Mouse (Mus musculus) liver, embryonic 16.5 days (tissue): ENCODE results near the gene Unc45a. TPM values are rescaled to one million over a fixed set of nuclear protein-coding genes. Genes with fewer than 3 reads are reported as not detected.

Experiments used
- ATAC-seq: fragments of 200-750 bp; cut with Nextera tagmentation; 2 replicates; pipeline ENCODE4 v1.8.0; 2017; ENCODE audit warnings: low read depth, mild to moderate bottlenecking, moderate number of reproducible peaks, moderate library complexity
- H3K27ac ChIP-seq: fragments of 300-500 bp; sonication (generic); 2 replicates; pipeline ENCODE4 v1.5.1; 2014; ENCODE audit warnings: mild to moderate bottlenecking, low read length
- H3K27me3 ChIP-seq: fragments of 300-500 bp; sonication (generic); 2 replicates; pipeline ENCODE4 v1.6.1; 2014; ENCODE audit warnings: low read depth, low read length, mixed read lengths; ENCODE audit not compliant: control insufficient read depth, insufficient read depth
- H3K36me3 ChIP-seq: fragments of 300-500 bp; sonication (generic); 2 replicates; pipeline ENCODE4 v1.6.1; 2014; ENCODE audit warnings: mild to moderate bottlenecking; ENCODE audit not compliant: control insufficient read depth, insufficient read depth
- H3K4me1 ChIP-seq: fragments of 300-500 bp; sonication (generic); 2 replicates; pipeline ENCODE4 v1.6.1; 2014; ENCODE audit warnings: low read depth, low read length, mixed read lengths; ENCODE audit not compliant: control insufficient read depth
- H3K4me2 ChIP-seq: fragments of 300-500 bp; sonication (generic); 2 replicates; pipeline ENCODE4 v1.6.1; 2014; ENCODE audit warnings: low read depth, low read length, mixed read lengths
- H3K4me3 ChIP-seq: fragments of 300-500 bp; sonication (generic); 2 replicates; pipeline ENCODE4 v1.5.1; 2014; ENCODE audit warnings: low read depth, mild to moderate bottlenecking, low read length
- H3K9ac ChIP-seq: fragments of 300-500 bp; sonication (generic); 2 replicates; pipeline ENCODE4 v1.6.1; 2014; ENCODE audit warnings: low read depth, low read length
- H3K9me3 ChIP-seq: fragments of 300-500 bp; sonication (generic); replicated peaks from 2 replicates; pipeline ENCODE4 v1.6.1; 2016; ENCODE audit warnings: low read length; ENCODE audit not compliant: control insufficient read depth
- WGBS: fragments of 180-500 bp; shearing (Covaris S2); extraction: QIAGEN DNeasy Blood & Tissue Kit; methylation state at CpG from one replicate; pipeline ENCODE4 v1.1.7; 2014; ENCODE audit not compliant: insufficient replicate concordance; 5-methylcytosine and 5-hydroxymethylcytosine counted together
- polyA plus RNA-seq: library from polyadenylated mRNA; unstranded; fragments of >200 nt; fragmentation: Nextera tagmentation; extraction: Ambion mirVana; gene quantifications from 2 replicates; pipeline ENCODE4 v1.2.1, GENCODE M21; 2015

Unc45a gene
- polyA plus RNA-seq, 1 experiment from 2014 or later: 9.3 TPM

DNA sequence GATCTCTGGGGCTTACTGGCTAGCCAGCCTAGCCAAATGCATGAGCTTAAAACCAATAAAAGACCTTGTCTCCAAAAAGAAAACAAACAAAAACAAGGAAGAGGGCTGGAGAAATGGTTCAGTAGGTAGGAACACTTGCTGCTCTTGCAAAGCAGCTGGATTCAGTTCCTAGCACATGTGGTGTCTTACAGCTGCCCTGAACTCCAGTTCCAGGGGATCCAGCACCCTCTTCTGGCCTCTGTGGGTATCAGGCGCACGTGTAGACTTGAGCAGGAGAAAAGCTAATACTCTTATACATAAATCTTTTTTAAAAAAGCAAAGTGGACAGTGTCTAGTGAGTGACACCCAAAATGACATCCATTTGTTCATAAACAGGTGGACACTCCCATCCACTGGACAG, 39.3 kb downstream of the Unc45a start:
- Histone ChIP-seq H3K9ac (no peak overlapping the region), H3K4me2 (no peak overlapping the region), H3K36me3 (peaks cover 80% of the 10 kb centered on the region), H3K4me3 (no peak overlapping the region), H3K27me3 (no peaks in the 10 kb centered on the region; the same call in 1 of the 2 replicates), H3K27ac (no peak overlapping the region), H3K9me3 (no peaks in the 10 kb centered on the region), H3K4me1 (peaks cover 18% of the 10 kb centered on the region)
- ATAC-seq: no peak
- 81% methylated on average over 2 of the region's 2 CpGs for WGBS

DNA sequence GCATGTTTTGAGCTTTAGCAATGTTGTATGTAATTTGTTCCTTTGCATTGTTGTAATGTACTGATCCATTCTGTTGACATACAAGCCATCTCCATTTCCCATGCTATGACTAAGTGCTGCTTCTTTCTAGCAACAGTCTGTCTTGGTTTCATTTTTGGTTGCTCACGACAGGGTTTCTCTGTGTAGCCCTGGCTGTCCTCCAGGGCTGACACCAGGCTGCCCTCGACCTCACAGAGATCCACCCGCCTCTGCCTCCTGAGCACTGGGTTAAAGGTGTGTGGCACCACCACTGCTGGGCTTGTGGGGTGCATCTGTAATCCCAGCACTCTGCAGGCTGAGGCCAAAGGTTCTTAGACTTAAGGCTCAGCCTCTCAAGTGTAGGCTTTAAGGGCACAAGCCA, 41.2 kb downstream of the Unc45a start:
- Histone ChIP-seq H3K36me3 (peaks cover 63% of the 10 kb centered on the region), H3K4me2 (no peak overlapping the region), H3K27ac (no peak overlapping the region), H3K4me1 (peaks cover 26% of the 10 kb centered on the region), H3K9ac (no peak overlapping the region), H3K9me3 (no peaks in the 10 kb centered on the region), H3K4me3 (no peak overlapping the region), H3K27me3 (no peaks in the 10 kb centered on the region)
- 85% methylated on average over 3 of the region's 3 CpGs for WGBS
- no peak for ATAC-seq

DNA sequence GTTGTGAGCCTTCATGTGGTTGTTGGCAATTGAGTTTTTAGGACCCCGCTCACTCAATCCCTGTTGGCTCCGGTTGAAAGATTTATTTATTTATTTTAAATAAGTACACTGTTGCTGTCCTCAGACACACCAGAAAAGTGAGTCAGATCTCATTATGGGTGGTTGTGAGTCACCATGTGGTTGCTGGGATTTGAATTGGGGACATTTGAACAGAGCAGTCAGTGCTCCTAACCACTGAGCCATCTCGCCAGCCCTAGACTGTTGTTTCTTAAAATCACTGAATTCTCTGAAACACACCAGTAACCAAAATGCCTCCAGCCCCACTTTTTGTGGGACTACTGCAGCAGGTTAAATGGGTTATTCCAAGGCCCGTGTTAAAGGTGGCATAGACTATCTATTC, 42.1 kb downstream of the Unc45a start:
- H3K4me3 ChIP-seq: no peak overlapping the region
- 91% methylated on average over 4 of the region's 4 CpGs for WGBS
- no peaks in the 10 kb centered on the region for H3K27me3 ChIP-seq
- no peak overlapping the region for H3K4me2 ChIP-seq
- no peaks in the 10 kb centered on the region for H3K9me3 ChIP-seq
- H3K27ac ChIP-seq: no peak overlapping the region
- H3K9ac ChIP-seq: no peak overlapping the region
- ATAC-seq: no peak
- peaks cover 55% of the 10 kb centered on the region for H3K36me3 ChIP-seq
- H3K4me1 ChIP-seq: peaks cover 28% of the 10 kb centered on the region

DNA sequence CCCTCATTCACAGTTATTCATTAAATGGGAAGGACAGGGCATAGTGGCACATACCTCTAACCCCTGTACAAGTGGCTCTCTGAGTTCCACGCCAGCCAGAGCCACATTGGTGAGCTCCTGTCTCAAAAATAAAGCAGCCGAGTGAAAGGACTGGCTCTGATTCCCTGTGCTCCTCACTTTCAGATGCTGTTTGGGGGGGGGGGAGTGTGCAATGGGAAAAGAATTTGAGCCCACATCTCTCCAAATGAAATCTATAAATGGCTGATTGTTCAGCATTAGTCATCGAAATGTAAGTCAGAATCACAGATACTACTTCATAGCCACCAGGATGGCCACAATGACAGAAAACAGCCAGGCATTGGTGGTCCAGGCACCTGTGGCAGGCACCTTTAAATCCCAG, 43.8 kb downstream of the Unc45a start:
- Histone ChIP-seq H3K9me3 (no peaks in the 10 kb centered on the region), H3K36me3 (peaks cover 42% of the 10 kb centered on the region), H3K9ac (no peak overlapping the region), H3K27me3 (no peaks in the 10 kb centered on the region), H3K27ac (no peak overlapping the region; the same call in 1 of the 2 replicates), H3K4me1 (peaks cover 39% of the 10 kb centered on the region), H3K4me3 (peak overlapping the region; percentile 98), H3K4me2 (peak overlapping the region; percentile 77)
- ATAC-seq: no peak
- WGBS: 86% methylated on average over 3 of the region's 3 CpGs

DNA sequence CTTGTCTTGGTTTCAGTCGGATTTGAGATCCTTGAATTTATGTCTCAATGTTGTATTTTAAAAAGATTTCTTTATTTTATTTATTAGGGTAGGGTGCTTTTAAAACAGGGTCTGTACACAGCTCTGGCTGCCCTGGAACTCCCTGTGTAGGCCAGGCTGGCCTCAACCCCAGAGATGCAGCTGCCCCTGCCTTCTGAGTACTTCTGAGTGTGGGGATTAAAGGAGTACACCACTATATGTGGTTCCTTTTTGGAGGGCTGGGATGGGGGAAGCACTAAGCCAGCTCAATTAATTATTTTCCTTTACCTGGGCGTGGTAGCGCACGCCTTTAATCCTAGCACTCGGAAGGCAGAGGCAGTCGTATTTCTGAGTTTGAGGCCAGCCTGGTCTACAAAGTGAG, 44.3 kb downstream of the Unc45a start:
- peaks cover 39% of the 10 kb centered on the region for H3K4me1 ChIP-seq
- peak overlapping the region; percentile 98 for H3K4me3 ChIP-seq

DNA sequence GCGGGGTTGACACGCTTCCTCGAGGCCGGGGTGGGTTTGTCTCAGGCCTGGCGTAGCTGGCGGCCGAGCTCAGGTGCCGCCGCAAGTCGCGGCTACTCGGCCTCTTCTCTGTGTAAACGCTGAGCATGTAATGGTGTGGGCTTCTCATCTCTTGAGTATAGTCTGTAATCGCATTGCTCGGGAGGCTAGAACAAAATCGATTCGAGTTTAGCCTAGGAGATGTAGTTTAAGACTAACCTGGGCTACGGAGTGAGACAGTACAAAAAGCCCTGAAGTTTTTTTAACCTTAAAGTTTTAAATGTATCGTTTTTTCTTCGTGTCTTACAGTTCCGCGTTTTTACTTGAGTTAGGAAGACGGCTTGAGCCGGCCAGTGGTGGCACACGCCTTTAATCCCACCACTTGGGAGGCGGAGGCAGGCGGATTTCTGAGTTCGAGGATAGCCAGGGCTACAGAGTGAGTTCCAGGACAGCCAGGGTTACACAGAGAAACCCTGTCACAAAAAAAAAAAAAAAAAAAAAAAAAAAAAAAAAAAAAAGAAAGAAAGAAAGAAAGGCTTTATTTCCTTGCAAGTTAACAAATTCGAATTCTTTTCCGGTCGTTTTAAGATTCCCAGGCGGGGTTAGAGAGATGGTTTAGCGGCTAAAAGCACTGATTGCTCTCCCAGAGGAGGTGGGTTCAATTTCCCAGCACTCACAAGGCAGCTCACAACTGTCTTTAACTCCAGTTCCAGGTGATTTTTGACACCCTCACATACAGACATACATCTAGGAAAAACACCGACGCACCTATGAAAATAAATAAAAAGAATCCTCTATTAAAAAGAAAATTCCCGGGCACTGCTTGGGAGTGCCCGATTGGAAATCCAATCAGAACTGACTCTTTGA, 45.8 kb downstream of the Unc45a start:
- Histone ChIP-seq H3K9me3 (no peaks in the 10 kb centered on the region), H3K4me3 (peak overlapping the region; percentile 98), H3K4me1 (peaks cover 39% of the 10 kb centered on the region), H3K9ac (peak overlapping the region; percentile 99), H3K27me3 (no peaks in the 10 kb centered on the region), H3K36me3 (peaks cover 23% of the 10 kb centered on the region), H3K4me2 (peak overlapping the region; percentile 77), H3K27ac (peak overlapping the region; percentile 94)
- ATAC-seq: peak; percentile 44
- 7% methylated on average over 37 of the region's 37 CpGs for WGBS

More for the DNA sequence above, 44.3 kb downstream of the Unc45a start:
- H3K9ac ChIP-seq: peak overlapping the region; percentile 99
- H3K9me3 ChIP-seq: no peaks in the 10 kb centered on the region
- no peak for ATAC-seq
- no peaks in the 10 kb centered on the region for H3K27me3 ChIP-seq
- no peak overlapping the region; the same call in 1 of the 2 replicates for H3K27ac ChIP-seq
- H3K36me3 ChIP-seq: peaks cover 36% of the 10 kb centered on the region
- peak overlapping the region; percentile 77 for H3K4me2 ChIP-seq
- WGBS: 81% methylated on average over 6 of the region's 6 CpGs

DNA sequence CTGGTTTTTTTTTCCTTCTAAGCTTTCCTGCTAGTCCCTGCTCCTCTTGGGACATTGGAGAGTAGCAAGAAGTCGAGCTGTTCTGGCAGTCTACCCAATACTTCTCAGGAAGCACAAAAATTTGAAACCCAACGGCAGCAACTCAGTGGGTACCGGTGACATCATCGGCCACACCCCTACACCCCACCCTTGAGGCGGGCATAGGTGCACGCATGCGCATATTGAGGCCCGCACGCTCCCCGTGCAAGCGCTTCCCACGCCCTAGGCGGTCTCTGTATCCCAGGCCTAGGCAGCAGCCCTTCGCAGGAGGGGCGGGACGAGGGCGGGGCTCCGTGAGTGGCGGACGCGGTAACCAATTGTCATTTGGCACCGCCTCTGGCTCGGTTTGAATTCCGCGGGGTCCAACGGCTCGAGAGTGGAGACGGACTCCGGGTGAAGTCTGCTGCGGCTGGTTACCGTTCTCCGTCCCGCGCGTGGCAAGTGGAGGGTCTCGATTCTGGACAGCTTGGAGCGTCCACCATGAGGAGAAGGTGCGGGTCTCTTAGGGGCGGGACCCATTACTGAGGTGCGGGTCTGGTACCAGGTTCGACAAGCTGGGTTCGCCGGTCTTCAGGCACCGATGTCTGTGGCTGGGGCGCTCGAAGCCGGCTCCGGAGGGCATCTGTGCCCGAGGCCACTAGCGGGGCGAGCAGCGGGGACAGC, 46.6 kb downstream of the Unc45a start, which contains the start of gene Prc1:
Gene Prc1 (plus strand): TSS at position 389 of the 702 bp plus-strand sequence.
- Histone ChIP-seq H3K4me1 (peaks cover 36% of the 10 kb centered on the region), H3K36me3 (peaks cover 15% of the 10 kb centered on the region), H3K4me3 (peak within 1 kb of the TSS; percentile 98), H3K27me3 (no peaks in the 10 kb centered on the region), H3K9ac (peak within 1 kb of the TSS; percentile 99), H3K9me3 (no peaks in the 10 kb centered on the region), H3K4me2 (peak within 1 kb of the TSS; percentile 81), H3K27ac (peak within 1 kb of the TSS; percentile 94)
- peak; percentile 99 for ATAC-seq
- WGBS: under 1% methylated on average over 52 of the region's 52 CpGs

DNA sequence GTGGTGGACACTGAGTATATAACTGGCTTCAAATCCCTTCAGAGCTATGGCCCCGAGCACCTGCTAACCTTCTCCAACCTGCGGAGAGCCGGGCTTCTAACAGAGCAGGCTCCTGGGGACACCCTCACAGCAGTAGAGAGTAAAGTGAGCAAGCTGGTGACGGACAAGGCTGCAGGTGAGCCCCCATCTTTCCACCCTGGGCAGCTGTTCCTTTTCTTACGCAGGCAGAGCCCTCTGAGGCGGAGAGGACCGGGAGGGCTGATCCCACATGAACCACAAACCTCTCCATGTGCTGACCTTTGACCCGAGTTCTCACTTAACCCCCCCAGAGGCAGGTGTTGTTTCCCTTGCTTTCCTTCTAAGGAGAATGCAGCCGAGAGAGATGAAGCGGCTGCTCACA, 53.1 kb downstream of the Unc45a start:
- H3K27ac ChIP-seq: no peak overlapping the region
- ATAC-seq: no peak
- no peak overlapping the region for H3K4me2 ChIP-seq
- peaks cover 12% of the 10 kb centered on the region for H3K36me3 ChIP-seq
- no peak overlapping the region for H3K4me3 ChIP-seq
- H3K9ac ChIP-seq: no peak overlapping the region
- no peaks in the 10 kb centered on the region for H3K9me3 ChIP-seq
- no peaks in the 10 kb centered on the region for H3K27me3 ChIP-seq
- H3K4me1 ChIP-seq: peaks cover 20% of the 10 kb centered on the region
- 75% methylated on average over 10 of the region's 10 CpGs for WGBS

DNA sequence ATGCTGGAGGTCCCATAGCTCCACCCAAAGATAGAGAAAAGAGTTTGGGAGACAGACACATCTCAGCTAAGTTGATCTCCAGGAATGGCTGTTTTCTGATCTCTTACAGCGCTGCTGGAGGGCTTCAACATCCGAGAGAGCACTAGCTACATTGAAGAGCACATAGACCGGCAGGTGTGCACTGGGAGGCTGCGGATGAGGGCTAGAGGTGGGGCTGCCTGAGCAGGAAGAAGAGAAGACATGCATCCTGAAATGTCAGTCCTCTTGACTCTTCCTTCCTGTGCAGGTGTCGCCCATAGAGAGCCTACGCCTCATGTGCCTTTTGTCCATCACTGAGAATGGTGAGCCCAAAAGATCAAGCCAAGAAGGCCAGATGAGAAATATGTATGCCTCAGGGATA, 55.1 kb downstream of the Unc45a start:
- no peak overlapping the region for H3K4me2 ChIP-seq
- no peaks in the 10 kb centered on the region for H3K9me3 ChIP-seq
- no peak overlapping the region for H3K27ac ChIP-seq
- H3K27me3 ChIP-seq: no peaks in the 10 kb centered on the region
- no peak overlapping the region for H3K9ac ChIP-seq
- WGBS: 78% methylated on average over 6 of the region's 6 CpGs
- peaks cover 12% of the 10 kb centered on the region for H3K36me3 ChIP-seq
- H3K4me1 ChIP-seq: peaks cover 13% of the 10 kb centered on the region
- ATAC-seq: no peak
- no peak overlapping the region for H3K4me3 ChIP-seq
